Mouse (Mus musculus) cerebellum, adult 2 months (tissue): ENCODE data around the gene Tmem198. TPM values are rescaled to one million over a fixed set of nuclear protein-coding genes. Genes with fewer than 3 reads are reported as not detected.

Source experiments
- DNase-seq, 2 experiments: peaks; one replicate each; pipeline ENCODE4 v3.0.0; 2021
- H3K27ac ChIP-seq: fragments of 200-500 bp; 2 replicates; pipeline ENCODE4 v1.5.1; 2012; ENCODE audit warnings: low read length, control low read depth, inconsistent platforms; ENCODE audit not compliant: insufficient read depth
- H3K27me3 ChIP-seq: fragments of 200-500 bp; 2 replicates; pipeline ENCODE4 v1.6.1; 2012; ENCODE audit warnings: inconsistent platforms, mild to moderate bottlenecking, low read length, moderate library complexity; ENCODE audit not compliant: control insufficient read depth, insufficient read depth
- H3K4me1 ChIP-seq: fragments of 200-500 bp; 2 replicates; pipeline ENCODE4 v1.6.1; 2011; ENCODE audit warnings: low read length; ENCODE audit not compliant: control insufficient read depth, insufficient read depth
- H3K4me3 ChIP-seq: fragments of 200-500 bp; replicated peaks from 2 replicates; pipeline ENCODE3; 2011; ENCODE audit warnings: mild to moderate bottlenecking, low read depth, low read length, control low read depth; ENCODE audit not compliant: insufficient read depth
- CTCF ChIP-seq: fragments of 200-500 bp; IDR thresholded peaks from 2 replicates; pipeline ENCODE4 v1.5.1; 2011; ENCODE audit warnings: low read depth, mild to moderate bottlenecking, control low read depth, low read length, moderate library complexity, borderline replicate concordance; ENCODE audit not compliant: insufficient read depth
- POLR2A ChIP-seq: fragments of 200-500 bp; IDR thresholded peaks from 2 replicates; pipeline ENCODE4 v1.6.1; 2011; ENCODE audit warnings: low read length, control low read depth, borderline replicate concordance; ENCODE audit not compliant: insufficient read depth
- WGBS: fragments of 180-500 bp; shearing (Covaris S2); methylation state at CpG from one replicate; pipeline ENCODE4 v1.1.7; 2018; 5-methylcytosine and 5-hydroxymethylcytosine counted together
- polyA plus RNA-seq: library from polyadenylated mRNA; depleted of rRNA; stranded (reverse); fragments of >200 nt; gene quantifications from 2 replicates; pipeline ENCODE4 v1.2.3, GENCODE M21; 2012

Tmem198 gene
- polyA plus RNA-seq, 1 experiment, result 41.3 TPM

GRCm38 (mm10) chr1:75448937-75449336 is 30.4 kb upstream of the Tmem198 start:
- Histone ChIP-seq H3K27me3 (no peaks in the 10 kb centered on the region; the same call in 1 of the 2 replicates), H3K27ac (no peak overlapping the region), H3K4me1 (peaks cover 28% of the 10 kb centered on the region), H3K4me3 (no peak overlapping the region)
- TF ChIP-seq CTCF (no peak), POLR2A (no peak)
- no peak for DNase-seq
- WGBS, result 18% methylated on average over 14 of the region's 14 CpGs

GRCm38 (mm10) chr1:75449377-75450135 is 29.8 kb upstream of the Tmem198 start:
- Histone ChIP-seq H3K4me1 (peaks cover 22% of the 10 kb centered on the region), H3K4me3 (no peak overlapping the region), H3K27ac (no peak overlapping the region), H3K27me3 (no peaks in the 10 kb centered on the region; the same call in 1 of the 2 replicates)
- TF ChIP-seq POLR2A (no peak), CTCF (no peak)
- no peak for DNase-seq
- 54% methylated on average over 8 of the region's 8 CpGs for WGBS

GRCm38 (mm10) chr1:75450314-75451005 is 28.9 kb upstream of the Tmem198 start, which contains the start of gene Asic4:
Gene Asic4, plus strand, starts transcription at chr1:75450436.
- TF ChIP-seq POLR2A (no peak), CTCF (no peak)

GRCm38 (mm10) chr1:75451900-75452299 is 27.4 kb upstream of the Tmem198 start:
- no peak for DNase-seq
- TF ChIP-seq CTCF, result no peak
- no peak for TF ChIP-seq POLR2A
- Histone ChIP-seq H3K27ac (no peak overlapping the region), H3K4me1 (peaks cover 3% of the 10 kb centered on the region), H3K4me3 (no peak overlapping the region), H3K27me3 (no peaks in the 10 kb centered on the region; the same call in 1 of the 2 replicates)
- 71% methylated on average over 5 of the region's 5 CpGs for WGBS

More at GRCm38 (mm10) chr1:75450314-75451005, 28.9 kb upstream of the Tmem198 start, which contains the start of gene Asic4:
- no peak within 1 kb of the TSS for H3K4me3 ChIP-seq
- H3K27me3 ChIP-seq, result no peaks in the 10 kb centered on the region; the same call in 1 of the 2 replicates
- no peak for DNase-seq
- H3K27ac ChIP-seq, result no peak within 1 kb of the TSS
- H3K4me1 ChIP-seq, result peaks cover 13% of the 10 kb centered on the region
- 23% methylated on average over 35 of the region's 35 CpGs for WGBS

- TF ChIP-seq CTCF, result no peak
- no peak for TF ChIP-seq POLR2A
- peaks cover 5% of the 10 kb centered on the region for H3K4me1 ChIP-seq
- 86% methylated on average over 3 of the region's 3 CpGs for WGBS
- no peak for DNase-seq
- H3K27ac ChIP-seq, result no peak overlapping the region
- no peak overlapping the region for H3K4me3 ChIP-seq
- no peaks in the 10 kb centered on the region; the same call in 1 of the 2 replicates for H3K27me3 ChIP-seq
These were observed 23.9 kb upstream of the Tmem198 start for GRCm38 (mm10) chr1:75455433-75455832.

GRCm38 (mm10) chr1:75455948-75456347 is 23.4 kb upstream of the Tmem198 start:
- TF ChIP-seq CTCF, result no peak
- peaks cover 7% of the 10 kb centered on the region for H3K4me1 ChIP-seq
- DNase-seq, result no peak
- no peak overlapping the region for H3K4me3 ChIP-seq
- H3K27ac ChIP-seq, result no peak overlapping the region
- no peaks in the 10 kb centered on the region for H3K27me3 ChIP-seq
- 77% methylated on average over 5 of the region's 5 CpGs for WGBS

GRCm38 (mm10) chr1:75456746-75457564 is 22.4 kb upstream of the Tmem198 start:
- TF ChIP-seq POLR2A (no peak), CTCF (peak; percentile 46)
- no peak for DNase-seq
- WGBS, result 43% methylated on average over 14 of the region's 14 CpGs
- no peaks in the 10 kb centered on the region for H3K27me3 ChIP-seq
- H3K4me3 ChIP-seq, result no peak overlapping the region
- H3K27ac ChIP-seq, result no peak overlapping the region
- peaks cover 7% of the 10 kb centered on the region for H3K4me1 ChIP-seq
